Mouse (Mus musculus): Measurements from ENCODE around the gene Olfr1028.

DNA sequence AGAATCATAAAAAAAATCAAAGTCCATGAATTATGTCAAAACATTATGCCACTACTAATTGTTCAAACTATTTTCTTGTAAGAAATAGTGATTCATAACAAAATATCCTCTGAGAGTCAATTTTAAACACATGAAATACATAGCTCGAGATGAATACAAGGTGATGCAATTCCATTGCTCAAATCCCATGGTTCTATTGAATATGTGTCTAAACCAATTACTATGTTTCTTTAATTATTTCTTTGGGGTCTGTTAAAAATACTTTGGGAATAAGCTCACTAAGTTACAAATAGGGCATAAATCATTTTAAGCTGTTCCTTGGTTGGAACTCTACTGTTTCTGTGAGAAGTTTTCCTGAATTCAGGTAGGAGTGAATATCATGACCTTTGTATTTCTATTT, 28.7 kb downstream of the Olfr1028 start, which contains the start of gene Olfr1030:
- TF ChIP-seq ZC3H11A (IDR thresholded peaks at IDR 0.05; ENCODE audit: borderline replicate concordance, low read depth, low read length) = no peak
- TF ChIP-seq ZNF384 (IDR thresholded peaks at IDR 0.05; ENCODE audit: low read depth, low read length) = no peak

Data from ES-E14 (cell line).